In genomic region chr1:143681108-143681507, GRCm38 (mm10) we compare ENCODE assay signal across 11 mouse cellular contexts. TPM values are rescaled to one million over a fixed set of nuclear protein-coding genes. Genes with fewer than 3 reads are reported as not detected.
A peak's percentile ranks its signal among the peaks of the same experiment; 100 is the strongest.
DNase-seq lines count a peak whose midpoint lies in the region; ATAC-seq and TF ChIP-seq lines count a peak whose summit lies in the region.
"Had no signal": no experiment of that assay in that cellular context is flagged by ENCODE, and none has a peak within 500 bp of the region (broad histone marks: within the 10 kb centered on the region; RNA-seq: fewer than 3 reads in every experiment).

No protein-coding gene starts in this region.

- H3K27ac ChIP-seq in heart, embryonic 12.5 days (ENCODE audit: poor library complexity, severe bottlenecking): no peak overlapping the region
- H3K27ac ChIP-seq in stomach, postnatal 0 days (replicated peaks): no peak overlapping the region
- H3K27ac ChIP-seq: hindbrain, embryonic 10.5 days; kidney, postnatal 0 days had no signal

- H3K4me1 ChIP-seq in heart, embryonic 12.5 days (replicated peaks): no peaks in the 10 kb centered on the region
- H3K4me1 ChIP-seq in stomach, postnatal 0 days (replicated peaks; ENCODE audit: control insufficient read depth, insufficient read depth): no peaks in the 10 kb centered on the region
- H3K4me1 ChIP-seq: hindbrain, embryonic 10.5 days had no signal

- no peak for ATAC-seq in heart, embryonic 12.5 days (ENCODE audit: insufficient number of reproducible peaks, low FRiP score)
- ATAC-seq in stomach, postnatal 0 days (ENCODE audit: low FRiP score, low TSS enrichment): no peak
- ATAC-seq: liver, postnatal 0 days had no signal

- no peak overlapping the region for H3K9ac ChIP-seq in heart, embryonic 12.5 days
- no peak overlapping the region for H3K9ac ChIP-seq in stomach, postnatal 0 days (ENCODE audit: low read length)
- H3K9ac ChIP-seq: liver, postnatal 0 days had no signal

- DNase-seq in heart, adult 8-10 months (ENCODE audit: low spot score): peak; percentile 67
- DNase-seq in adipocyte (ENCODE audit: low spot score): peak; percentile 79
- DNase-seq in adrenal gland, postnatal 36 days: peak; percentile 48 to 58
- DNase-seq in cerebellum, postnatal 25 days: peak; percentile 90 to 92
- DNase-seq in stomach, postnatal 0 days (ENCODE audit: low spot score): no peak
- no peak for DNase-seq in left cerebral cortex, postnatal 10 days (ENCODE audit: extremely low spot score in 1 of 2, low spot score in 2 of 2)
- DNase-seq: liver, postnatal 0 days; thymus, adult 18-20 months had no signal

- H3K4me2 ChIP-seq in heart, embryonic 12.5 days: no peak overlapping the region
- no peak overlapping the region for H3K4me2 ChIP-seq in stomach, postnatal 0 days (replicated peaks; ENCODE audit: low read depth)

- WGBS in heart, embryonic 12.5 days: 95% methylated on average over 5 of the region's 5 CpGs
- 95% methylated on average over 5 of the region's 5 CpGs for WGBS in stomach, postnatal 0 days

- TF ChIP-seq CTCF in stomach, postnatal 0 days (IDR thresholded peaks at IDR 0.05; ENCODE audit: low read depth): no peak

- no peak for TF ChIP-seq EP300 in stomach, postnatal 0 days (optimal IDR thresholded peaks at IDR 0.05)

- intact Hi-C loops in left cerebral cortex, postnatal 10 days (cut with DNase I): no loop called here

- no peaks in the 10 kb centered on the region for H3K27me3 ChIP-seq in heart, embryonic 12.5 days (replicated peaks)
- H3K27me3 ChIP-seq in stomach, postnatal 0 days (ENCODE audit: control insufficient read depth, insufficient read depth, low read length): no peaks in the 10 kb centered on the region

- no peaks in the 10 kb centered on the region for H3K9me3 ChIP-seq in heart, embryonic 12.5 days (replicated peaks)
- no peaks in the 10 kb centered on the region for H3K9me3 ChIP-seq in stomach, postnatal 0 days (ENCODE audit: control insufficient read depth, low read length)
- H3K9me3 ChIP-seq: hindbrain, embryonic 10.5 days had no signal

- no peak overlapping the region for H3K4me3 ChIP-seq in heart, embryonic 12.5 days
- H3K4me3 ChIP-seq in stomach, postnatal 0 days (ENCODE audit: low read depth, low read length): no peak overlapping the region
- H3K4me3 ChIP-seq: hindbrain, embryonic 10.5 days had no signal

- H3K36me3 ChIP-seq in heart, embryonic 12.5 days: peaks cover 43% of the 10 kb centered on the region
- H3K36me3 ChIP-seq in stomach, postnatal 0 days (ENCODE audit: control insufficient read depth, insufficient read depth, low read length): peaks cover 6% of the 10 kb centered on the region; the same call in 1 of the 2 replicates

RNA-seq across cellular contexts. Expression of gene Cdc73, which starts 21.6 kb away (rescaled TPM):
- total RNA-seq in heart, adult 8-10 months (2022): 10 to 100 TPM; 55.9 to 58.2 (median 58.0) TPM
- 29.3 and 29.5 TPM in 2 replicates for polyA plus RNA-seq in heart, embryonic 12.5 days (2016; fragmentation: Nextera tagmentation; extraction: Ambion mirVana)
- total RNA-seq in adrenal gland, postnatal 36 days (2021): 100 to 1,000 TPM in 1 of 2 experiments, 10 to 100 TPM in 1; 96.6 to 115 TPM
- polyA plus RNA-seq in stomach, postnatal 0 days (2015; fragmentation: Nextera tagmentation; extraction: Ambion mirVana): 11.4 and 11.8 TPM in 2 replicates
- 10 to 100 TPM; 46.5 to 49.3 TPM for total RNA-seq in left cerebral cortex, postnatal 10 days (2021)

RNA-seq across cellular contexts. Expression of gene Glrx2, which starts 35.0 kb away (rescaled TPM):
- total RNA-seq in heart, adult 8-10 months (2022): 10 to 100 TPM; 69.9 to 83.4 (median 76.8) TPM
- polyA plus RNA-seq in heart, embryonic 12.5 days (2016; fragmentation: Nextera tagmentation; extraction: Ambion mirVana): 98.0 and 98.7 TPM in 2 replicates
- 10 to 100 TPM; 79.0 to 99.3 TPM for total RNA-seq in adrenal gland, postnatal 36 days (2021)
- 104 TPM in 2 replicates for polyA plus RNA-seq in stomach, postnatal 0 days (2015; fragmentation: Nextera tagmentation; extraction: Ambion mirVana)
- 100 to 1,000 TPM; 119 to 123 TPM for total RNA-seq in left cerebral cortex, postnatal 10 days (2021)

RNA-seq across cellular contexts. Expression of gene B3galt2, which starts 40.6 kb away (rescaled TPM):
- 1 to 10 TPM; 2.3 to 5.8 (median 3.8) TPM for total RNA-seq in heart, adult 8-10 months (2022)
- 0.28 and 0.31 TPM in 2 replicates for polyA plus RNA-seq in heart, embryonic 12.5 days (2016; fragmentation: Nextera tagmentation; extraction: Ambion mirVana)
- 10 to 100 TPM in 1 of 2 experiments, 1 to 10 TPM in 1; 9.9 to 12.9 TPM for total RNA-seq in adrenal gland, postnatal 36 days (2021)
- 0.12 and 0.15 TPM in 2 replicates for polyA plus RNA-seq in stomach, postnatal 0 days (2015; fragmentation: Nextera tagmentation; extraction: Ambion mirVana)
- 10 to 100 TPM; 27.1 to 27.3 TPM for total RNA-seq in left cerebral cortex, postnatal 10 days (2021)

Comparison
In these comparisons a context has a peak if more than half of its experiments do, and no peak if none do; other contexts are left out.
1. DNase-seq: peak in heart, adult 8-10 months (single experiment), adipocyte (single experiment), adrenal gland, postnatal 36 days (2 of 2) and cerebellum, postnatal 25 days (2 of 2); none in stomach, postnatal 0 days (single experiment) and left cerebral cortex, postnatal 10 days (0 of 2).